Mouse (Mus musculus) heart, embryonic 13.5 days (tissue): ENCODE data around the gene Atxn7l1. TPM values are rescaled to one million over a fixed set of nuclear protein-coding genes. Genes with fewer than 3 reads are reported as not detected.

Experiments
- ATAC-seq: fragments of 200-750 bp; cut with Nextera tagmentation; 2 replicates; pipeline ENCODE4 v1.8.0; 2017; ENCODE audit warnings: moderate TSS enrichment; ENCODE audit not compliant: insufficient number of reproducible peaks, low FRiP score, low TSS enrichment; ENCODE audit errors: extremely low read depth
- H3K27ac ChIP-seq: fragments of 300-500 bp; sonication (generic); replicated peaks from 2 replicates; pipeline ENCODE4 v1.5.1; 2015; ENCODE audit warnings: moderate library complexity, mild to moderate bottlenecking, inconsistent platforms
- H3K27me3 ChIP-seq: fragments of 300-500 bp; sonication (generic); replicated peaks from 2 replicates; pipeline ENCODE4 v1.6.1; 2015; ENCODE audit warnings: mild to moderate bottlenecking, inconsistent platforms
- H3K36me3 ChIP-seq: fragments of 300-500 bp; sonication (generic); 2 replicates; pipeline ENCODE4 v1.6.1; 2015; ENCODE audit warnings: mild to moderate bottlenecking, inconsistent platforms
- H3K4me1 ChIP-seq: fragments of 300-500 bp; sonication (generic); 2 replicates; pipeline ENCODE4 v1.6.1; 2015; ENCODE audit warnings: inconsistent platforms
- H3K4me2 ChIP-seq: fragments of 300-500 bp; sonication (generic); 2 replicates; pipeline ENCODE4 v1.6.1; 2015; ENCODE audit warnings: inconsistent platforms, mild to moderate bottlenecking, moderate library complexity
- H3K4me3 ChIP-seq: fragments of 300-500 bp; sonication (generic); 2 replicates; pipeline ENCODE4 v1.5.1; 2015; ENCODE audit warnings: moderate library complexity, mild to moderate bottlenecking, inconsistent platforms
- H3K9ac ChIP-seq: fragments of 300-500 bp; sonication (generic); 2 replicates; pipeline ENCODE4 v1.6.1; 2015; ENCODE audit warnings: inconsistent platforms, mild to moderate bottlenecking, moderate library complexity
- H3K9me3 ChIP-seq: fragments of 300-500 bp; sonication (generic); 2 replicates; pipeline ENCODE4 v1.6.1; 2016; ENCODE audit warnings: inconsistent platforms
- WGBS: fragments of 180-500 bp; shearing (Covaris S2); methylation state at CpG from one replicate; pipeline ENCODE4 v1.1.7; 2015; ENCODE audit warnings: mixed read lengths; 5-methylcytosine and 5-hydroxymethylcytosine counted together
- polyA plus RNA-seq: library from polyadenylated mRNA; unstranded; fragments of >200 nt; fragmentation: Nextera tagmentation; extraction: Ambion mirVana; gene quantifications from 2 replicates; pipeline ENCODE4 v1.2.1, GENCODE M21; 2015

Gene Atxn7l1
- polyA plus RNA-seq, 1 experiment from 2014 or later = 7.9 TPM

DNA sequence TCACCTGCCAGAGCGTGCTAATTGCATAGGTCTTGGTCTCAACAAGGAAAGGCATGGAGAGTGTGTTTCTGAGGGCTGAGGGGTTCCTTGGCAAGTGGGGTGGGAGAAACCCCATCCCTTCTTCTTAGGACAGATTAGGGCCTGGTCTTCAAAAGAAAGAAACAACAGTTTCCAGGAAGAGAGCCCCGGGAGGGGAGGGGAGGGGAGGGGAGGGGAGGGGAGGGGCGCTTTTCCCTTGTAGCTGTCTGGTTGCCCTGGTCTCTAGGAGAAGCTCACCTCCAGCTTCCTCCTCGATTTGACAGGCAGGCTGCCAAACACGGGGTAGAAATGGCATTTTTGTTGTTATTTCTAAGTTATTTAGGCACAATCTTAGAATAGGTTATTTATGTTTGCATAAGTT lies 159.0 kb downstream of the Atxn7l1 start:
- no peaks in the 10 kb centered on the region for H3K9me3 ChIP-seq
- no peak for ATAC-seq
- peaks cover 12% of the 10 kb centered on the region for H3K27me3 ChIP-seq
- H3K27ac ChIP-seq = no peak overlapping the region
- no peak overlapping the region for H3K4me3 ChIP-seq
- peaks cover 20% of the 10 kb centered on the region for H3K4me1 ChIP-seq
- no peaks in the 10 kb centered on the region for H3K36me3 ChIP-seq
- no peak overlapping the region for H3K4me2 ChIP-seq
- H3K9ac ChIP-seq = no peak overlapping the region
- WGBS = 57% methylated on average over 3 of the region's 5 CpGs

DNA sequence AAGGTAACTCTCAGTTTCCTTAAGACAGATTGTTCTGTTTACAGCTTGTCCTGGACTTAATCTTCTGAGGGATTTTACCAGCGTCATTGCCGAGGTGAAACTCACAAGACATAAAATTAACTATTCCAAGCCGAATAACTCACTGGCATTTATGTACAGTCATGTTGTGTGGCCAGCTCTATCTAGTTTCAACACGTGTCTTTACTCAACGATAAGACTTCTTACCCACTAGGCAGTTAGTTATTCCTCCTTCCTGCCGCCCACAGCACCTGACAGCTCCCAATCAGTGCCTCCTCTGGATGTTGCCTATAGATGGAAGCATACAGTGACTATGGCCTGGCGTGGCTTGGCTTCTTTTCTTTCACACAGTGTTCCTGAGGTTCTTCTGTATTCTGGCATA lies 161.2 kb downstream of the Atxn7l1 start:
- H3K4me2 ChIP-seq = no peak overlapping the region
- H3K27me3 ChIP-seq = peaks cover 12% of the 10 kb centered on the region
- peaks cover 21% of the 10 kb centered on the region for H3K4me1 ChIP-seq
- H3K27ac ChIP-seq = no peak overlapping the region
- no peaks in the 10 kb centered on the region for H3K9me3 ChIP-seq
- no peak overlapping the region for H3K4me3 ChIP-seq
- no peak overlapping the region for H3K9ac ChIP-seq
- 77% methylated on average over 7 of the region's 7 CpGs for WGBS
- no peaks in the 10 kb centered on the region for H3K36me3 ChIP-seq
- no peak for ATAC-seq

DNA sequence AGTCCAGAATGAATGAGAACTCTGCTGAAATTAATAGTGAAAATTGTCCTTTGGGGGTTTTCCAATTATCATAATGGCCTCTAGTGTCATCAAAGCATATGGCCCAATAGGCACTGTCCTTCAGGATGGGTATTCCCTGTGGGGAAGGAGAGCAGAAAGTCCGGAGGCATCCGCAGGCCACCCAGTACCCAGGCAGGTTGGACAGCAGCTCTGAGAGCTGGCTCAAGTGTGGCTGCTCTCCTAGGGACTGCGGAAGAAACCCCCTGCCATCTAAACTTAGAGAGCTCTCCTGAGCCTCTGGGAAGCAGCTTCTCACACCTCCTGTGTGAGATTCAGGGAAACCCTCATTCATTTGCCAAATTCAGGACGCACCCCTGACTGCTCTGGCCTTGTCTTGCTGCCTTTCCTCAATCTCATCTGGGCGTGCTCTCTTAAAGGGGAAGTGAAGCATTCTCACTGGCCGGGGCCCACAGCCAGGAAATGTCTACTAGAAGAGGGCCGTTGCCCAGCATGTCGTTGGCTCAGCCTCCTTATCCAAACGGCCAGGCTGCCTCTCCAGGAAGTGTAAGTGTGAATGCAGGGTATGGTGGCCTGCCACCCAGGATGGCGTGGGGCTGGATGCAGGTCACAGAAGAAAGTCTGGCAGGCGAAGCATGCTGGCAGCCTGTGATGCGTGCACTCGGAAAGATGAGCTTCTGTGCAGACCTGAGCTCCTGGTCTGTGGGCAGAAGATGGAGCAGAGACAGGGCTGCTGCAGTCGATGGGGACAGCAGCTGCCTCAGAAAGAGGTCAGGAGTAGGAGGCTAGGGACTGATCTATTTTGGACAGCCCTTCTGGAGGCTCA lies 166.6 kb downstream of the Atxn7l1 start:
- H3K9ac ChIP-seq = peak overlapping the region; percentile 4

DNA sequence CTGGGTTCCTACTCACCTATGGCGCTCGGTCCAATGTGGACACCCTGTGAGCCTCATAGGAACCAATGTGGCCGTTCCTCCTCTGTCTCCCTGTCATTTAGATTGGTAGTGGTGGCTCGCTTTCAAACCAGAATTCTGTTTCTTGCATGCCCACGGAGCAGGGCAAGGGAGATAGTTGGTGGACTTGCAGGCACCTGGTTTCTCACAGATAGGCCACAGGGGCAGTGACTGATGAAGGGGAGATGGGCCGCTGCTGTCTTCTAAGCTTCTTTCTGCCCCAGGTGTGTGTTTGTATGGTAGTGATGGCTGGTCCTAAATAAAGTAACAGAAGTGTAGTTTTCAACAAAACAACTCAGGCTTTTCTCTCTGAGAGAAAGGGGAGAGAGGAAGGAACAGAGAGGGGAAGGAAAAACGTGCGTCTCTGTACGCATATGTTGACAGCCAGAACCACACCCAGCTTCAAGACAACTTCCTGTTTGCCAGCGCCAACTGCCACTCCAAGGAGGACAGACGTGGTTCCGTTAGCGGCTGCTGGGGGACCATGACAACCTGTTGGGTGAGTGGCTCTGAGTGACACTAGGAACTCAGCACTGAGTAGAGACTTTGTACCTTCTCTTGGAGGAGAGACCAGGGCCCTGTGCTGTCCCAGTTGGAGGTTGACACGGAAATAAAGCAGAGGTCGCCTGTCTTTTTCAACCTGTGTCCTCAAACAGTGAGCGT lies 167.6 kb downstream of the Atxn7l1 start:
- H3K27ac ChIP-seq = peak overlapping the region; percentile 38; the same call in 1 of the 2 replicates
- H3K4me2 ChIP-seq = peak overlapping the region; percentile 61

More for the DNA sequence above, 166.6 kb downstream of the Atxn7l1 start:
- peak; percentile 27; the same call in 1 of the 2 replicates for ATAC-seq
- WGBS = 9% methylated on average over 14 of the region's 14 CpGs
- H3K9me3 ChIP-seq = no peaks in the 10 kb centered on the region
- H3K27me3 ChIP-seq = no peaks in the 10 kb centered on the region
- peak overlapping the region; percentile 26 for H3K4me3 ChIP-seq
- H3K27ac ChIP-seq = peak overlapping the region; percentile 38
- peak overlapping the region; percentile 61 for H3K4me2 ChIP-seq
- peaks cover 41% of the 10 kb centered on the region for H3K4me1 ChIP-seq
- H3K36me3 ChIP-seq = no peaks in the 10 kb centered on the region

DNA sequence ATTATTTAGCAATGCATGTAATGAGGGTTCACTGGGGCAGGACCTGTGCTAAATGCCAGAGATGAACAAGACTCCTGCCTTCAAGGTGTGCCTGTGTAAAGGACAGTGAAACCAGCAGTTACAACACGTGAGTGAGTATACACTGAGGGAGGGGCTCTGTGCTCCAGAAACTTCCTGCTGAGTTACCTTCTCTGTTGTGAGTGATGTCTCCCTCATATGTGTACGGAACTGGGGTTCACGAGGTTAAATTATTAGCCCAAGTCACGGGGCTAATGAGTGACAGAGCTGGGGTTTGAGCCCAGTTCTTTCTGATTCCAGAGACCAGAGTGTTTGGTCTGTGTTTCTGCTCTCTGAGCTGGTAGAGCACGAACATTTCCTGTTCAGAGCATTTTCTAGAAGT lies 168.3 kb downstream of the Atxn7l1 start:
- WGBS = 76% methylated on average over 5 of the region's 5 CpGs
- Histone ChIP-seq H3K9me3 (no peaks in the 10 kb centered on the region), H3K9ac (no peak overlapping the region), H3K27ac (no peak overlapping the region), H3K4me3 (no peak overlapping the region), H3K4me2 (peak overlapping the region; percentile 61; the same call in 1 of the 2 replicates), H3K27me3 (no peaks in the 10 kb centered on the region), H3K36me3 (no peaks in the 10 kb centered on the region), H3K4me1 (peaks cover 41% of the 10 kb centered on the region)
- no peak for ATAC-seq

More for the DNA sequence above, 167.6 kb downstream of the Atxn7l1 start:
- ATAC-seq = no peak
- Histone ChIP-seq H3K36me3 (no peaks in the 10 kb centered on the region), H3K4me3 (no peak overlapping the region), H3K9ac (no peak overlapping the region; the same call in none of the 2 replicates), H3K4me1 (peaks cover 41% of the 10 kb centered on the region), H3K9me3 (no peaks in the 10 kb centered on the region), H3K27me3 (no peaks in the 10 kb centered on the region)
- WGBS = 64% methylated on average over 16 of the region's 16 CpGs

DNA sequence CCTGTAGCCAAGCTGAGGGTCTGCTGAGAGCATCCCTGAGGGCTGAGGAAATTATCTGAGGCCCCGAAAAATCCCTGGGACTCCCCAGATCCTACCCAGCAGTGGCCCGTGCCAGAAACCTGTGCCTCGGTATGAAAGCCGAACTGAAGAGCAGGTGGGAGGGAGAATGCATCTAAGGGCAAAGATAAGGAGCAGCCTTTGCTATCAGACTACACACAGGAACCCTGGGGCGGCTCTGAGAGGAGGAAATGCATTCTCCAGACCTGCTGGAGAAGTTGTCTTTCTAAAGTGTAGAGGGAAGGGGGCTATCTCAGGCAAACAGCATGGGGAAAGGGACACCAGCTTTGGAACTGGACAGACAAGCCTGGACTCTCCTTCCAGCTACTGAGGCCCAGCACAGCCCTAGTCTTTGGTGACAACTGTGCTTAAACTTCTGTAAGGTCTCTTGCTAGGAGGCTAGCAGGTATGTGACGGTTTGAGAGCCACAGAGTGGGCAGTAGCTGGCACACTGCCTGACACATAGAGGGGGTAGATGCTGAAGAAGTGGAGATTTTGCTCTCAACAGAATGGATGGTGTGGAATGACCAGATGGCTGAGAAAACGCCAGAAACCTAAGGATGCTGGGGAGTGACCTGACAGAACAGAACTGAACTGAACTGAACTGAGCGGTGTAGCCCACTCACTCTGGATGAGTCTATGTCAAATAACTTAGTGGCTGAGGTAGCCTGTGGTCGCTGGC lies 170.5 kb downstream of the Atxn7l1 start:
- H3K36me3 ChIP-seq = no peaks in the 10 kb centered on the region
- no peak overlapping the region for H3K4me3 ChIP-seq
- H3K27ac ChIP-seq = no peak overlapping the region
- H3K27me3 ChIP-seq = no peaks in the 10 kb centered on the region
- no peak overlapping the region for H3K4me2 ChIP-seq
- H3K9ac ChIP-seq = peak overlapping the region; percentile 53; the same call in 1 of the 2 replicates
- no peak for ATAC-seq
- 52% methylated on average over 9 of the region's 9 CpGs for WGBS
- H3K9me3 ChIP-seq = no peaks in the 10 kb centered on the region
- peaks cover 28% of the 10 kb centered on the region for H3K4me1 ChIP-seq

DNA sequence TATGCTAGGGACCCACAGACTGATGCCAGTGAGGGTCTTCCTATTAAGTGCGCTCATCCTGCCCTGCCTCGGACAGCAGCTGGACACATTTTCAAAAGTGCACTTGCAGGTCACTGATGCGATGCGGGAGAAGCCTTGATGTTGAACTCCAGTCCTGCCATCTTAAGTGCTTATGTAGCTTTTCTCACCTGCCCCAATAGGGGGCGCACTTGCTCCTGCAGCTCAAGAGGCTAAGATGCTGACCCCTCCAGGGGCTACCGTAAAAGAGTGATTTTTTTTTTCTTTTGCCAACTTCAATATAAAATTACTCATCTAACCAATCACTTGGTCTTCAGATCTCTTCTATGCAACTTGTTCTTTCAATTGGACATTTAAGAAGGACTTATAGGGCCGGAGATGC lies 175.1 kb downstream of the Atxn7l1 start:
- Histone ChIP-seq H3K4me1 (no peaks in the 10 kb centered on the region), H3K4me2 (no peak overlapping the region), H3K27me3 (no peaks in the 10 kb centered on the region), H3K4me3 (no peak overlapping the region), H3K9me3 (no peaks in the 10 kb centered on the region), H3K27ac (no peak overlapping the region), H3K9ac (no peak overlapping the region), H3K36me3 (peaks cover 9% of the 10 kb centered on the region; the same call in 1 of the 2 replicates)
- 75% methylated on average over 7 of the region's 7 CpGs for WGBS
- no peak for ATAC-seq

DNA sequence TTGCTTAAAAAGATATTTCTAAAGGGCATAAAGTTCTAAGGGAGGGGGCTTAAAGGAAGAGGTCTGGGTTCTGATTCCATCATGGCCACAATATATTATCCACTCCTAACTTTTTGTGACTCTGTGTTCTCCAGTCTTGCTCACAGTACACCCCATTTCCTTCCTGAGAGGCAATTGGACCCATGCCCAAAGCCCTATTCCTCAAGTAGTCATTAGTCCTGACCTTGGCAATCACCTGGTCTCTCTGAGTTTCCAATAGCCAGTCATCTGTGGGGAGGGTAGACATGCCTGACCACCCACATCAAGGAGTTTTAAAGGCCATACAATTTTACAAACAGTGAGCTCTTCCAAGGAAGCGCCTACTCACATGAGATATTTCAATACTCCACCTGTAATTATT lies 176.3 kb downstream of the Atxn7l1 start:
- 89% methylated on average over 1 of the region's 1 CpGs for WGBS
- Histone ChIP-seq H3K4me1 (no peaks in the 10 kb centered on the region), H3K4me2 (no peak overlapping the region), H3K9me3 (no peaks in the 10 kb centered on the region), H3K36me3 (peaks cover 10% of the 10 kb centered on the region; the same call in 1 of the 2 replicates), H3K9ac (no peak overlapping the region), H3K27me3 (no peaks in the 10 kb centered on the region), H3K27ac (no peak overlapping the region), H3K4me3 (no peak overlapping the region)
- no peak for ATAC-seq

DNA sequence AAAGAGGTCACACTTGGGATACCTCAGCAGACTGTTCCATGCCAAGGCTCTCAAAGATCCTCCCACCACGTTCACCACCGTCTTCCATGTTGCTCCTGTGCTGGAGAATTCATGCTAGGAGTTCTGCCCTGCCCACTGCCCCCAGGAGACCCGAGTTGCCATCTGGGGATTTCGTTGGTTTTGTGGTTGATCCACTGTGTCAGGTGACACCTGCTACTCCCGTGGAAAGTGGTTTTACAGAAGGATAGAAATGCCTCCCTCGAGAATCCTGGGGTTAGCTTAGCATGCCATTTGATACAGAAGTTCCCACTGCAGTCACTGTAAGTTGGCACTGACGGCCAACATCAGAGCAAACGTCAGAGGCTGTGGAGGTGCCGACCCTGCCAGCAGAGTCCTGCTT lies 177.9 kb downstream of the Atxn7l1 start:
- WGBS = 71% methylated on average over 9 of the region's 9 CpGs
- Histone ChIP-seq H3K27me3 (no peaks in the 10 kb centered on the region), H3K4me3 (no peak overlapping the region), H3K4me2 (no peak overlapping the region), H3K36me3 (peaks cover 10% of the 10 kb centered on the region; the same call in 1 of the 2 replicates), H3K9me3 (no peaks in the 10 kb centered on the region), H3K27ac (no peak overlapping the region), H3K9ac (no peak overlapping the region), H3K4me1 (peaks cover 4% of the 10 kb centered on the region; the same call in 1 of the 2 replicates)
- no peak for ATAC-seq

DNA sequence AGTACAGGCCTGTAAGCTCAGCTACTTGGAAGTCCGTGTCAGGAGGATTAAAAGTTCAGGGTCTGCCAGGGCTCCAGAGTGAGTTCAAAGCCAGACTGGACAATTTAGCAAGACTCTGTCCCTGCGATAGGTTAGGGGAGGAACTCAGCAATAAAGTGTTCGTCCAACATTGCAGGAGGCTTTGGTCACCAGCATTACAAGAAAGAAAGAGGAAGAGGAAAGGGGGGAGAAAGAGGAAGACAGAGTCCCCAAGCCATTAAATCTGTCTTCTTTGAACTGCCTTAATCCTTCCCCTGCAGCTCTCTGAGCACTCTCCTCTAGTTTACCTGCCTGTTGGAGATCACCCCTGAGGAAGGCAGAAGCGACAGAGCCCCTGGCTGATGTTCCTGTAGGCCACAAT lies 184.6 kb downstream of the Atxn7l1 start:
- Histone ChIP-seq H3K27ac (no peak overlapping the region), H3K27me3 (peaks cover 16% of the 10 kb centered on the region), H3K4me1 (peaks cover 26% of the 10 kb centered on the region), H3K4me3 (no peak overlapping the region), H3K36me3 (peaks cover 7% of the 10 kb centered on the region; the same call in 1 of the 2 replicates), H3K4me2 (no peak overlapping the region), H3K9me3 (no peaks in the 10 kb centered on the region), H3K9ac (no peak overlapping the region)
- 65% methylated on average over 4 of the region's 4 CpGs for WGBS
- no peak for ATAC-seq

DNA sequence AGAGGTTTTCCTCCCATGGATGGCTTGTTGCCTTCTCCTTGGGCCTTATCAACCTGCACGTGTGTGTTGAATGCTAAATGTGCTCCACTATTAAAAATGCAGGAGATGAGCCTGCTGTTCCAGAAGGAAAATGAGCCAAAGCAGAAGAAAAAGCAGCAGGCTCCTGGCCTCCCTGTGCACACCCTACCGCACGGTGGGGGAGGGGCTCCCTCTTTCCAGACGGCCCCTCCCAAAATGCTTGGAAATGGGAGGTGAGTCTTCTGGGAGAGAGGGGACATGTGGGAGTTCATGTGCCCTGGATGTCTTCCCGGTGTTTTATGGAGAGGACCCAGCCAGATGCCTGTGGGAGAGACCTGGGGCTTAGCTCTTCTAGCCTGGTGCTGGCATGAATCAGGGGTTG lies 185.3 kb downstream of the Atxn7l1 start:
- Histone ChIP-seq H3K4me2 (no peak overlapping the region), H3K4me3 (no peak overlapping the region)

More for the DNA sequence above, 185.3 kb downstream of the Atxn7l1 start:
- ATAC-seq = no peak
- Histone ChIP-seq H3K9me3 (no peaks in the 10 kb centered on the region), H3K4me1 (peaks cover 26% of the 10 kb centered on the region), H3K27me3 (peaks cover 17% of the 10 kb centered on the region), H3K27ac (no peak overlapping the region), H3K36me3 (no peaks in the 10 kb centered on the region), H3K9ac (no peak overlapping the region)
- 60% methylated on average over 5 of the region's 5 CpGs for WGBS
